Mouse (Mus musculus): ENCODE data around the gene Nat14.

The Nat14 gene

DNA sequence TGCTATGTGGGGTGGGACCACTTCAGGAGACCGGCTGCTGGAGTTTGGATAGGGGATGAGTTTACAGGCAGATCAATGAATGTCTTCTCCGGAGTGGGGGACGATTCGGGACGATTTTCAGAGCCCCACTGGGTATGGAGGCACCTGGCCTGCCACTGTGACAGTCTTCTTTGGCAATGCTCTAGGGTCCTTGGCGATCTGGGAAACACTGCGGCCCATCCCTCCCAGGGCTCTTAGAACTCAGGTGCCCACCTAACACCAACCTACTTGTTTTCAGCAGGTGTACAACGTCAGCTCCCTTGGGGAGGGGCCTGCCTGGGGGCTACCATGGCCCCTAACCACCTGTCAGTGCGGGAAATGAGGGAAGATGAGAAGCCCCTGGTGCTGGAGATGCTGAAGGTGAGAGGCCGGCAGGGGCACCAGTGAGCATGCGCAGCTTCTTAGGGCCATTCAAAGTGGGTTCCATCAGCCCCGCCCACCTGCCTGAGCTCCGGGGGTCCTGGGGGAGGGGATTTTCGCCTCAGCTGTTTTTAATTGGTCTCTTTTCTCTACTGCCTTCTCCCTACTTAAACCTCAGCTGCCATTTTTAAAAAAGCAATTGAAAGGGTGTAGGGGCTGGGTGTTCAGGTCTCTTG is 1.2 kb downstream of the Nat14 start:
- peaks cover 92% of the 10 kb centered on the region for H3K4me1 ChIP-seq (replicated peaks; ENCODE audit: low read depth, low read length)
- H3K4me3 ChIP-seq (replicated peaks; ENCODE audit: low read length), result peak overlapping the region; percentile 74
- H3K9me3 ChIP-seq (ENCODE audit: low read length), result no peaks in the 10 kb centered on the region
- TF ChIP-seq CTCF (conservative IDR thresholded peaks at IDR 0.05; ENCODE audit: low read length) (peak; percentile 19; the same call in 1 of the 2 replicates), POU5F1 (IDR thresholded peaks at IDR 0.05; ENCODE audit: borderline replicate concordance, low read length) (no peak), NANOG (IDR thresholded peaks at IDR 0.05; ENCODE audit: borderline replicate concordance, low read length) (no peak)
- H3K27me3 ChIP-seq (ENCODE audit: insufficient read depth, low read length), result peaks cover 41% of the 10 kb centered on the region
- H3K36me3 ChIP-seq (ENCODE audit: insufficient read depth, low read length), result peaks cover 15% of the 10 kb centered on the region

DNA sequence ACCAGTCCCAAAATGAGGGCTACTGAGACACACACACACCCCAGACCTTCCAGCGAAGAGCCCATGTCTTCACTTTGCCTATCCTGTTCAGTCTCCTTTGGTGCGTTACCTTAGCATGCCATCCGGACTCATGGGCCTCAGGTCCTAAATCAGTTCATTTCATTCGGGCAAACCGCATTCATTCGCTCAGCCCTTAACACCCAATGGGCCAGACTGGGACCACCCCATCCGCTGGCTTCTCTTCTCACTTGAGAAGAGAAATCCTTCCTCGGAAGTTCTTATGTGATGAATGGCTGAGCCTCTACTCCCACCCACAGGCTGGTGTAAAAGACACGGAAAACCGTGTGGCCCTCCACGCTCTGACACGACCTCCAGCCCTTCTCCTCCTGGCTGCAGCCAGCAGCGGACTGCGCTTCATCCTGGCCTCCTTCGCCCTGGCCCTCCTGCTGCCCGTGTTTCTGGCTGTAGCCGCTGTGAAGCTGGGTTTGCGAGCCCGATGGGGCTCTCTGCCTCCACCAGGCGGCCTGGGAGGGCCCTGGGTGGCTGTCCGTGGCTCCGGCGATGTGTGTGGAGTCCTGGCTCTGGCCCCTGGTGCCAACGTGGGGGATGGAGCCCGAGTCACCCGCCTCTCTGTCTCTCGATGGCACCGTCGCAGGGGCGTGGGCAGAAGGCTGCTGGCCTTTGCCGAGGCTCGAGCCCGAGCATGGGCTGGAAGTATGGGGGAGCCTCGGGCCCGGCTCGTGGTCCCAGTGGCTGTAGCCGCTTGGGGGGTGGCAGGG is 1.9 kb downstream of the Nat14 start:
- no peaks in the 10 kb centered on the region for H3K9me3 ChIP-seq (ENCODE audit: low read length)
- peaks cover 45% of the 10 kb centered on the region for H3K27me3 ChIP-seq (ENCODE audit: insufficient read depth, low read length)
- TF ChIP-seq CTCF (conservative IDR thresholded peaks at IDR 0.05; ENCODE audit: low read length) (no peak), POU5F1 (IDR thresholded peaks at IDR 0.05; ENCODE audit: borderline replicate concordance, low read length) (no peak), NANOG (IDR thresholded peaks at IDR 0.05; ENCODE audit: borderline replicate concordance, low read length) (no peak)
- peaks cover 7% of the 10 kb centered on the region for H3K36me3 ChIP-seq (ENCODE audit: insufficient read depth, low read length)
- peaks cover 85% of the 10 kb centered on the region for H3K4me1 ChIP-seq (replicated peaks; ENCODE audit: low read depth, low read length)
- H3K4me3 ChIP-seq (replicated peaks; ENCODE audit: low read length), result peak overlapping the region; percentile 74

DNA sequence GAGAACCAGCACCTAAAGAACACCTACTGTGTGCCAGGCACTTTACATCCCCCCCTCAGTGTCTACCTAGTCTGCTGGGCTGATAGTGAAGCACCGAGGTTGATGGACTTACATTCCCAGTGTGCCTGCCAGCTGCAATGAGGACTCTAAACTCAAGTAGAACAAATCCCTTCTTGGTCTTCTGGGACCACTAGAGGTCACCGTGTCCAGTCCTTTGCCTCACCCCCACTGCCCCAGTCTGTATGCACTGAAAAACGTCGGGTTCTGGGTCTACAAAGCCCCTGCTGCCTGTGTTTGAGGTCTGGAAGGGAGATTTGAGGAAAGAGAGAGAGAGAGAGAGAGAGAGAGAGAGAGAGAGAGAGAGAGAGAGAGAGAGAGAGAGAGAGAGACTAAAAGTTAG is 2.7 kb downstream of the Nat14 start:
- no peak for TF ChIP-seq NANOG (IDR thresholded peaks at IDR 0.05; ENCODE audit: borderline replicate concordance, low read length)
- peak overlapping the region; percentile 74 for H3K4me3 ChIP-seq (replicated peaks; ENCODE audit: low read length)
- no peaks in the 10 kb centered on the region for H3K9me3 ChIP-seq (ENCODE audit: low read length)
- peaks cover 79% of the 10 kb centered on the region for H3K4me1 ChIP-seq (replicated peaks; ENCODE audit: low read depth, low read length)
- peaks cover 48% of the 10 kb centered on the region for H3K27me3 ChIP-seq (ENCODE audit: insufficient read depth, low read length)
- peaks cover 4% of the 10 kb centered on the region; the same call in 1 of the 2 replicates for H3K36me3 ChIP-seq (ENCODE audit: insufficient read depth, low read length)

DNA sequence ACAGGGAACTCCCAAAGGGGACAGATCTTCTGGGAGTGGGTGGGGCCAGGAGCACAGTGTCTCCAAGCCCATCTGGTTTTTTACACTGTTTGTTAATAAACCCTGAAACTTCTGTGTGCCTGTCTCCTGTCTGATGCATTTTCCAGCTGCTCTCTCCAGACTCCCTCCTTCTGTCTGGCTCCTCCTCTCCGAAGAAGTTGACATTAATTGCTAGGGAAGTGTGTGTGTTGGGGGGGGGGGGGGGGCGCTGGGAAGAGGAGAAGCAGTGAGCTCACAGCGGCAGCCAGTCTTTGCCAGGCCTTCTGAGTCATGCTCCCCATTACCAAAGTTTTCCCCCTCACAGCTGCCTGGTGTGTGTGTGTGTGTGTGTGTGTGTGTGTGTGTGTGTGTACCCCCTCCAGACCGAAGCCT is 3.1 kb downstream of the Nat14 start:
- Histone ChIP-seq H3K4me1 (replicated peaks; ENCODE audit: low read depth, low read length) (peaks cover 78% of the 10 kb centered on the region), H3K9me3 (ENCODE audit: low read length) (no peaks in the 10 kb centered on the region), H3K36me3 (ENCODE audit: insufficient read depth, low read length) (peaks cover under 1% of the 10 kb centered on the region; the same call in 1 of the 2 replicates), H3K27me3 (ENCODE audit: insufficient read depth, low read length) (peaks cover 48% of the 10 kb centered on the region), H3K4me3 (replicated peaks; ENCODE audit: low read length) (0 out of 2 replicates have a peak overlapping the region, but pooled peaks have one; percentile 74)
- TF ChIP-seq CTCF (conservative IDR thresholded peaks at IDR 0.05; ENCODE audit: low read length) (no peak), NANOG (IDR thresholded peaks at IDR 0.05; ENCODE audit: borderline replicate concordance, low read length) (no peak), POU5F1 (IDR thresholded peaks at IDR 0.05; ENCODE audit: borderline replicate concordance, low read length) (no peak)

DNA sequence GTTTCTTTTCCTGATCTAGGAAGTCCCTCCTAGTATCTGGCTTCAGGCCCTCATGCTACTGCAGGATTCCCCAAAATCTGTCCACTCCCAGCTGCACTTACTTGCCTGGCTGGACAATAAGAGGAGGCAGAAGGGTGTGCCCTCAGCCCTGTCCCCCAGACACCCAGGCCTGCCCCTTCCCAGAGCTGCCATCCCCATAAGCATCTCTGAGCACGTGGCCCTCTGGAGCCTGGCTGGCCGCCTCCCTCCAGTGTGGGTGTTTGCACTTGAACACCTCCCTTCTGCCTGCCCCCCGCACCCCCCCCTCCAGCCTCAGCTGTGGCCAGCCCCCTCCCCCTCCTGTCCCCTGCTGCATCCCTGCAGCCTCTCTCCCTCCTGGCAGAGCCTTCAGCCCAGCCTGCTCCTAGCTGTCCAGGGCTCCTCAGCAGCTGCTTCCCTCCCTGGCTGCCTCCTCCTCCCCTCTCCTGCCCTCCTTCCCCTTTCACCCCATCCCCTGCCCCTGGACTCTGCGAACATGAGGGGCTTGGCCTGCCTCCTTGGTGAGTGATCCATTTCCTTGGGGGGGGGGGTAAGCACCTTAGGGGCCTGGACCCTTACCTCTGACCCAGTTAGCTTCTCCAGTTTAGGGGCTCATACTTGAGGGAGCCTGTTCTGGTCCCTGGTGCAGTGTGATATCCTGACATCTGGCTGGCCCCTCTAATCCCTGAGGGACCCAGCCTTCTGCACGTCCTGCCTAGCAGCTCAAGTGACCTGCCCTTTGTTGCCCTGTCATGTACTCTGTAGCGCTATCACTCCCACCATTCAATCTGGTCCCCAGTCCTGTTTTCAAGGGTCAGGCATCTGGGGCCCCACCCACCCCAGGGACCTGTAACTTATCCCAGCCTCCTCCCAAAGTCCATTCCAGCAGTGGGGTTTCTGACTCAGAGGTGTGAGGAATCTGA is 3.9 kb downstream of the Nat14 start, which contains the start of gene Ssc5d:
TSS of gene Ssc5d (plus strand) at position 345 of the 941 bp plus-strand sequence.
- peaks cover 48% of the 10 kb centered on the region for H3K27me3 ChIP-seq (ENCODE audit: insufficient read depth, low read length)
- H3K4me3 ChIP-seq (replicated peaks; ENCODE audit: low read length), result peak within 1 kb of the TSS; percentile 74; the same call in 1 of the 2 replicates
- no peaks in the 10 kb centered on the region for H3K9me3 ChIP-seq (ENCODE audit: low read length)
- H3K4me1 ChIP-seq (replicated peaks; ENCODE audit: low read depth, low read length), result peaks cover 73% of the 10 kb centered on the region
- no peaks in the 10 kb centered on the region for H3K36me3 ChIP-seq (ENCODE audit: insufficient read depth, low read length)
- TF ChIP-seq NANOG (IDR thresholded peaks at IDR 0.05; ENCODE audit: borderline replicate concordance, low read length) (no peak), CTCF (conservative IDR thresholded peaks at IDR 0.05; ENCODE audit: low read length) (no peak), POU5F1 (IDR thresholded peaks at IDR 0.05; ENCODE audit: borderline replicate concordance, low read length) (no peak)

DNA sequence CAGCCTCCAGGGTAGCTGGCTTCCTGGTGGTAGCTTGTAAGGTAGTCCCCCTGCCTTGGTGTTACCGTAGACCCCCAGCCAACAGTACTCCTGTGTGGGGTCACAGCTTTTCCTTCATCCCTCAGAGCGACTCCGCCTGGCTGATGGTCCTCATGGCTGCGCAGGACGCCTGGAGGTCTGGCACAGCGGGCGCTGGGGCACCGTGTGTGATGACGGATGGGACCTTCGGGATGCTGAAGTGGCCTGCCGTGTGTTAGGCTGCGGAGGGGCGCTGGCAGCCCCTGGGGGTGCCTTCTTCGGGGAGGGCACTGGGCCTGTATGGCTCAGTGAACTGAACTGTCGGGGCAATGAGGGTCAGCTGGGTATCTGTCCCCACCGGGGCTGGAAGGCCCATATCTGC is 5.0 kb downstream of the Nat14 start:
- Histone ChIP-seq H3K4me1 (replicated peaks; ENCODE audit: low read depth, low read length) (peaks cover 62% of the 10 kb centered on the region), H3K9me3 (ENCODE audit: low read length) (no peaks in the 10 kb centered on the region), H3K4me3 (replicated peaks; ENCODE audit: low read length) (no peak overlapping the region), H3K36me3 (ENCODE audit: insufficient read depth, low read length) (no peaks in the 10 kb centered on the region), H3K27me3 (ENCODE audit: insufficient read depth, low read length) (peaks cover 48% of the 10 kb centered on the region)
- TF ChIP-seq CTCF (conservative IDR thresholded peaks at IDR 0.05; ENCODE audit: low read length), result no peak
- no peak for TF ChIP-seq POU5F1 (IDR thresholded peaks at IDR 0.05; ENCODE audit: borderline replicate concordance, low read length)
- TF ChIP-seq NANOG (IDR thresholded peaks at IDR 0.05; ENCODE audit: borderline replicate concordance, low read length), result no peak

DNA sequence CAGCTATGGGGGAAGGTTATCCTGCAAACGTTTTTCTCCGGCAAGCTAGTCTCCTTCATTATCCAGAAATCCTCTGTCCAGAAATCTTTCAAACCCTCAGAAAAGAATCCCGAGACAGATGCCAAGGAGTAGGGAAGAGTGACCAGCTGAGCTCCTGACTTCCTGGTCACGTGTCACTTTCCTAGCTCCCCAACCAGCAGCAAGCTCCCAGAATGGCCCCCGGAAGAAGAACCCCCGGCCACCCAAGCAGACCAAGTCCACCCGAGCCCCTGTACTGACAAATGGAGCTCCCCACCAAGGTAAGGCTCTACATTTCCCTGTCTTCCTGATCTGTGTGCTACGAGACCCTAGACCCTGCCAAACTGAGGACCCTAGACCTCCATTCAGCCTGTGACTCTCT is 5.9 kb downstream of the Nat14 start:
- no peaks in the 10 kb centered on the region for H3K36me3 ChIP-seq (ENCODE audit: insufficient read depth, low read length)
- H3K9me3 ChIP-seq (ENCODE audit: low read length), result no peaks in the 10 kb centered on the region
- no peak for TF ChIP-seq POU5F1 (IDR thresholded peaks at IDR 0.05; ENCODE audit: borderline replicate concordance, low read length)
- no peak for TF ChIP-seq CTCF (conservative IDR thresholded peaks at IDR 0.05; ENCODE audit: low read length)
- no peak for TF ChIP-seq NANOG (IDR thresholded peaks at IDR 0.05; ENCODE audit: borderline replicate concordance, low read length)
- H3K4me3 ChIP-seq (replicated peaks; ENCODE audit: low read length), result no peak overlapping the region
- peaks cover 48% of the 10 kb centered on the region for H3K27me3 ChIP-seq (ENCODE audit: insufficient read depth, low read length)
- H3K4me1 ChIP-seq (replicated peaks; ENCODE audit: low read depth, low read length), result peaks cover 54% of the 10 kb centered on the region

DNA sequence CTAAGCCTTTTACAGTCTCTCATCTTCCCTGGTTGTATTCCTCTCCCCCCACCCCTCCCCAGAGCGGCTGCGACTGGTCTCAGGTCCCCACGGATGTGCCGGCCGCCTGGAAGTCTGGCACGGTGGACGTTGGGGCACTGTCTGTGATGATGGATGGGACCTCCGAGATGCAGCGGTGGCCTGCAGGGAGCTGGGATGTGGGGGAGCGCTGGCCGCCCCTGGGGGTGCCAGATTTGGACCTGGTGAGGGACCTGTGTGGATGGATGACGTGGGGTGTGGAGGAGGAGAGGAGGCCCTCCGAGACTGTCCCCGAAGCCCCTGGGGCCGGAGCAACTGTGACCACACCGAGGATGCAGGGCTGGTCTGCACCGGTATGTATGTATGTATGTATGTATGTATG is 6.5 kb downstream of the Nat14 start:
- Histone ChIP-seq H3K4me1 (replicated peaks; ENCODE audit: low read depth, low read length) (peaks cover 48% of the 10 kb centered on the region), H3K9me3 (ENCODE audit: low read length) (no peaks in the 10 kb centered on the region), H3K36me3 (ENCODE audit: insufficient read depth, low read length) (no peaks in the 10 kb centered on the region), H3K27me3 (ENCODE audit: insufficient read depth, low read length) (peaks cover 48% of the 10 kb centered on the region), H3K4me3 (replicated peaks; ENCODE audit: low read length) (no peak overlapping the region)
- TF ChIP-seq POU5F1 (IDR thresholded peaks at IDR 0.05; ENCODE audit: borderline replicate concordance, low read length) (no peak), CTCF (conservative IDR thresholded peaks at IDR 0.05; ENCODE audit: low read length) (no peak), NANOG (IDR thresholded peaks at IDR 0.05; ENCODE audit: borderline replicate concordance, low read length) (no peak)

All from E14TG2a.4 (cell line).